Mouse (Mus musculus) stomach, embryonic 15.5 days (tissue): ENCODE measurements around the gene Atp5d. TPM values are rescaled to one million over a fixed set of nuclear protein-coding genes. Genes with fewer than 3 reads are reported as not detected.

Source experiments
- ATAC-seq: fragments of 200-750 bp; cut with Nextera tagmentation; 2 replicates; pipeline ENCODE4 v1.8.0; 2017; ENCODE audit warnings: low read depth, moderate number of reproducible peaks, moderate TSS enrichment; ENCODE audit not compliant: insufficient read depth, low FRiP score
- H3K27ac ChIP-seq: fragments of 300-500 bp; sonication (generic); 2 replicates; pipeline ENCODE4 v1.5.1; 2015; ENCODE audit warnings: mild to moderate bottlenecking, inconsistent platforms
- H3K27me3 ChIP-seq: fragments of 300-500 bp; sonication (generic); replicated peaks from 2 replicates; pipeline ENCODE4 v1.6.1; 2015; ENCODE audit warnings: inconsistent platforms
- H3K36me3 ChIP-seq: fragments of 300-500 bp; sonication (generic); 2 replicates; pipeline ENCODE4 v1.6.1; 2015; ENCODE audit warnings: inconsistent platforms
- H3K4me1 ChIP-seq: fragments of 300-500 bp; sonication (generic); 2 replicates; pipeline ENCODE4 v1.6.1; 2015; ENCODE audit warnings: inconsistent platforms
- H3K4me2 ChIP-seq: fragments of 300-500 bp; sonication (generic); 2 replicates; pipeline ENCODE4 v1.6.1; 2015; ENCODE audit warnings: mild to moderate bottlenecking, inconsistent platforms
- H3K4me3 ChIP-seq: fragments of 300-500 bp; sonication (generic); replicated peaks from 2 replicates; pipeline ENCODE4 v1.5.1; 2015; ENCODE audit warnings: inconsistent platforms
- H3K9ac ChIP-seq: fragments of 300-500 bp; sonication (generic); 2 replicates; pipeline ENCODE4 v1.6.1; 2015; ENCODE audit warnings: inconsistent platforms
- H3K9me3 ChIP-seq: fragments of 300-500 bp; sonication (generic); 2 replicates; pipeline ENCODE4 v1.6.1; 2016; ENCODE audit warnings: inconsistent platforms
- WGBS: fragments of 180-500 bp; shearing (Covaris S2); methylation state at CpG from one replicate; pipeline ENCODE4 v1.1.7; 2015; 5-methylcytosine and 5-hydroxymethylcytosine counted together
- polyA plus RNA-seq: library from polyadenylated mRNA; unstranded; fragments of >200 nt; fragmentation: Nextera tagmentation; extraction: Ambion mirVana; gene quantifications from 2 replicates; pipeline ENCODE4 v1.2.1, GENCODE M21; 2015

The Atp5d gene
- polyA plus RNA-seq, 1 experiment from 2014 or later: 602 TPM

- Histone ChIP-seq H3K4me3 (peak overlapping the region; percentile 79), H3K36me3 (peaks cover 26% of the 10 kb centered on the region), H3K9me3 (no peaks in the 10 kb centered on the region), H3K4me2 (peak overlapping the region; percentile 84), H3K4me1 (peaks cover 62% of the 10 kb centered on the region), H3K9ac (peak overlapping the region; percentile 94), H3K27me3 (no peaks in the 10 kb centered on the region), H3K27ac (peak overlapping the region; percentile 100)
- ATAC-seq: no peak
- WGBS: under 1% methylated on average over 53 of the region's 71 CpGs
These were observed 12.1 kb downstream of the Atp5d start for GRCm38 (mm10) chr10:80150226-80151210.

GRCm38 (mm10) chr10:80151211-80152034, 13.0 kb downstream of the Atp5d start:
- peak overlapping the region; percentile 94 for H3K9ac ChIP-seq
- peak overlapping the region; percentile 79 for H3K4me3 ChIP-seq
- ATAC-seq: no peak
- H3K4me2 ChIP-seq: peak overlapping the region; percentile 84
- H3K4me1 ChIP-seq: peaks cover 61% of the 10 kb centered on the region
- no peaks in the 10 kb centered on the region for H3K9me3 ChIP-seq
- under 1% methylated on average over 25 of the region's 26 CpGs for WGBS
- peaks cover 34% of the 10 kb centered on the region for H3K36me3 ChIP-seq
- H3K27ac ChIP-seq: peak overlapping the region; percentile 100
- no peaks in the 10 kb centered on the region for H3K27me3 ChIP-seq

- Histone ChIP-seq H3K36me3 (peaks cover 42% of the 10 kb centered on the region), H3K9ac (peak overlapping the region; percentile 94), H3K27me3 (no peaks in the 10 kb centered on the region), H3K4me3 (peak overlapping the region; percentile 79), H3K4me1 (peaks cover 61% of the 10 kb centered on the region), H3K27ac (peak overlapping the region; percentile 100), H3K4me2 (peak overlapping the region; percentile 84), H3K9me3 (no peaks in the 10 kb centered on the region)
- 5% methylated on average over 14 of the region's 15 CpGs for WGBS
- ATAC-seq: no peak
These were observed 13.8 kb downstream of the Atp5d start for GRCm38 (mm10) chr10:80152071-80152872.

GRCm38 (mm10) chr10:80152873-80153260, 14.4 kb downstream of the Atp5d start:
- H3K9ac ChIP-seq: peak overlapping the region; percentile 94
- H3K36me3 ChIP-seq: peaks cover 46% of the 10 kb centered on the region
- no peak for ATAC-seq
- peak overlapping the region; percentile 100 for H3K27ac ChIP-seq
- no peaks in the 10 kb centered on the region for H3K9me3 ChIP-seq
- 13% methylated on average over 3 of the region's 3 CpGs for WGBS
- peak overlapping the region; percentile 79 for H3K4me3 ChIP-seq
- peaks cover 59% of the 10 kb centered on the region for H3K4me1 ChIP-seq
- H3K27me3 ChIP-seq: no peaks in the 10 kb centered on the region
- peak overlapping the region; percentile 84 for H3K4me2 ChIP-seq

GRCm38 (mm10) chr10:80153713-80154112, 15.3 kb downstream of the Atp5d start:
- peaks cover 66% of the 10 kb centered on the region for H3K4me1 ChIP-seq
- peak overlapping the region; percentile 84 for H3K4me2 ChIP-seq
- peak overlapping the region; percentile 79; the same call in 1 of the 2 replicates for H3K4me3 ChIP-seq
- H3K9ac ChIP-seq: peak overlapping the region; percentile 12; the same call in 1 of the 2 replicates
- no peak for ATAC-seq
- H3K27ac ChIP-seq: peak overlapping the region; percentile 100
- no peaks in the 10 kb centered on the region for H3K9me3 ChIP-seq
- H3K36me3 ChIP-seq: peaks cover 46% of the 10 kb centered on the region
- H3K27me3 ChIP-seq: no peaks in the 10 kb centered on the region
- WGBS: 75% methylated on average over 19 of the region's 19 CpGs

GRCm38 (mm10) chr10:80154384-80154783, 16.0 kb downstream of the Atp5d start:
- WGBS: 74% methylated on average over 7 of the region's 7 CpGs
- H3K4me3 ChIP-seq: no peak overlapping the region
- H3K4me2 ChIP-seq: peak overlapping the region; percentile 84; the same call in 1 of the 2 replicates
- no peak for ATAC-seq
- H3K36me3 ChIP-seq: peaks cover 46% of the 10 kb centered on the region
- peaks cover 73% of the 10 kb centered on the region for H3K4me1 ChIP-seq
- no peak overlapping the region for H3K9ac ChIP-seq
- no peaks in the 10 kb centered on the region for H3K27me3 ChIP-seq
- H3K27ac ChIP-seq: peak overlapping the region; percentile 100
- H3K9me3 ChIP-seq: no peaks in the 10 kb centered on the region

GRCm38 (mm10) chr10:80155277-80155676, 16.8 kb downstream of the Atp5d start:
- Histone ChIP-seq H3K36me3 (peaks cover 46% of the 10 kb centered on the region), H3K4me1 (peaks cover 78% of the 10 kb centered on the region), H3K4me2 (no peak overlapping the region), H3K27me3 (no peaks in the 10 kb centered on the region), H3K4me3 (no peak overlapping the region), H3K27ac (peak overlapping the region; percentile 92), H3K9ac (no peak overlapping the region), H3K9me3 (no peaks in the 10 kb centered on the region)
- WGBS: 55% methylated on average over 1 of the region's 1 CpGs
- no peak for ATAC-seq

GRCm38 (mm10) chr10:80156002-80156751, 17.7 kb downstream of the Atp5d start:
- no peaks in the 10 kb centered on the region for H3K27me3 ChIP-seq
- H3K36me3 ChIP-seq: peaks cover 46% of the 10 kb centered on the region
- peaks cover 87% of the 10 kb centered on the region for H3K4me1 ChIP-seq
- no peak overlapping the region for H3K4me2 ChIP-seq
- H3K4me3 ChIP-seq: no peak overlapping the region
- 79% methylated on average over 29 of the region's 29 CpGs for WGBS
- H3K9me3 ChIP-seq: no peaks in the 10 kb centered on the region
- no peak for ATAC-seq
- no peak overlapping the region for H3K9ac ChIP-seq
- peak overlapping the region; percentile 92 for H3K27ac ChIP-seq

GRCm38 (mm10) chr10:80156752-80157053, 18.3 kb downstream of the Atp5d start:
- Histone ChIP-seq H3K27ac (peak overlapping the region; percentile 92), H3K9ac (no peak overlapping the region), H3K4me3 (no peak overlapping the region), H3K36me3 (peaks cover 46% of the 10 kb centered on the region), H3K4me2 (no peak overlapping the region), H3K4me1 (peaks cover 92% of the 10 kb centered on the region), H3K27me3 (no peaks in the 10 kb centered on the region), H3K9me3 (no peaks in the 10 kb centered on the region)
- WGBS: 60% methylated on average over 7 of the region's 7 CpGs
- ATAC-seq: no peak

GRCm38 (mm10) chr10:80157141-80157929, 18.9 kb downstream of the Atp5d start:
- H3K27ac ChIP-seq: peak overlapping the region; percentile 92; the same call in 1 of the 2 replicates
- WGBS: 60% methylated on average over 15 of the region's 15 CpGs
- H3K27me3 ChIP-seq: no peaks in the 10 kb centered on the region
- H3K4me2 ChIP-seq: no peak overlapping the region
- H3K9me3 ChIP-seq: no peaks in the 10 kb centered on the region
- no peak for ATAC-seq
- H3K36me3 ChIP-seq: peaks cover 46% of the 10 kb centered on the region
- no peak overlapping the region for H3K9ac ChIP-seq
- H3K4me1 ChIP-seq: peaks cover 93% of the 10 kb centered on the region
- H3K4me3 ChIP-seq: no peak overlapping the region
